Mouse (Mus musculus): ENCODE measurements around the gene Nckap5l. TPM values are rescaled to one million over a fixed set of nuclear protein-coding genes. Genes with fewer than 3 reads are reported as not detected.
"Not testable (repeated sequence)": the region's sequence is repeated elsewhere in the genome, so short reads cannot be mapped to it uniquely, and the experiment has no call there.

Gene Nckap5l
- polyA plus RNA-seq, 2 experiments = 14.1 to 24.4 TPM

DNA sequence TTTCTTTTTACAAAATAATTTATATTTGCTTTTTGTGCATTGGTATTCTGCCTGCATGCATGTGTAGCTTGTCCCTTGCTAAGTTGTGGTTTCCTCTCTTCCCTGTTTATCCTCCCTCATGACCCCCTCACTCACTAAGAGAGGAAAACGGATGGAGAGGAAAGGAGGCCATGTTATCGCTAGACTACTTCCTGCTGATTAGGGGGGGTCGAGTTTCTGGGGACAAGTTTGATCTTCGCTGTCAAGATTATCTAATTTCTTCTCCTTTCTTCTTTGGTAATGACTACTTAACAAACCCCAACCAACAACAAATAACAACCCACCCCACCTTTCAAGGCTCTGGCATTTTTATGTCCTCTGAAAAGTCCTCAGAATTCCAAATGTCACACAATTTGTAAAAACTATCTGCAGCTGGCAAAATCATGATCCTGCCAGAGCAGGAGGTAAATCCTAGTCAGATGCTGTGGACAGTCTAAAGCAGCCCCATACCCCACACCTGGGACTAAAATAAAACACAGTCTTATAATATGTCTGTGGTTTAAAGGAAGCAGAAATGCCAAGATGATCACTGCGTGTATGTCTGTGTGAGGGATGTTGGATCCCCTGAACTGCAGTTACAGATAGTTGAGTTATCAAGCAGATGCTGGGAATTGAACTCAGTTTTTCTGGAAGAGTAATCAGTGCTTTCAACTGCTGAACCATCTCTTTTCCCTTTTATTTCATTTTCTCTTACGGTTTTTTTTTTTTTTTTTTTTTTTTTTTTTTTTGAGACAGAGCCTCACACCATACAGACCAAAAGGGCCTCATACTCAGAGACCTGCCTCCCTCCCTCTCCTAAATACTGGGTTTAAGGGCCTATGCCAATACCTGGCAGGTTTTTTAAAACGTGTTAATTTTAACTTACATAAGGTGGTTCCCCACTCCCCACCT is 66.8 kb downstream of the Nckap5l start:
- no peak for DNase-seq (ENCODE audit: low spot score)
- Histone ChIP-seq H3K9me3 (ENCODE audit: control insufficient read depth, low read length) (no peaks in the 10 kb centered on the region), H3K4me2 (replicated peaks; ENCODE audit: low read depth, low read length, severe bottlenecking) (no peak overlapping the region), H3K4me3 (replicated peaks; ENCODE audit: low read length) (no peak overlapping the region), H3K36me3 (ENCODE audit: control insufficient read depth, insufficient read depth, low read length) (no peaks in the 10 kb centered on the region), H3K9ac (ENCODE audit: low read depth, low read length, severe bottlenecking) (no peak overlapping the region), H3K27me3 (ENCODE audit: control insufficient read depth, insufficient read depth, low read length) (no peaks in the 10 kb centered on the region), H3K27ac (replicated peaks; ENCODE audit: low read depth, low read length) (no peak overlapping the region), H3K4me1 (ENCODE audit: control insufficient read depth, insufficient read depth, low read length) (peaks cover 22% of the 10 kb centered on the region)
- WGBS = 66% methylated on average over 7 of the region's 7 CpGs
- ATAC-seq (ENCODE audit: low FRiP score, low read depth) = no peak
- no peak for TF ChIP-seq POLR2A (IDR thresholded peaks at IDR 0.05; ENCODE audit: borderline replicate concordance, extremely low read depth, insufficient read depth, insufficient read length)

GRCm38 (mm10) chr15:99387976-99388375 is 69.6 kb downstream of the Nckap5l start:
- peaks cover 12% of the 10 kb centered on the region for H3K4me1 ChIP-seq (ENCODE audit: control insufficient read depth, insufficient read depth, low read length)
- H3K9ac ChIP-seq (ENCODE audit: low read depth, low read length, severe bottlenecking) = no peak overlapping the region
- no peaks in the 10 kb centered on the region for H3K9me3 ChIP-seq (ENCODE audit: control insufficient read depth, low read length)
- ATAC-seq (ENCODE audit: low FRiP score, low read depth) = no peak
- TF ChIP-seq POLR2A (IDR thresholded peaks at IDR 0.05; ENCODE audit: borderline replicate concordance, extremely low read depth, insufficient read depth, insufficient read length) = no peak
- 73% methylated on average over 4 of the region's 4 CpGs for WGBS
- no peaks in the 10 kb centered on the region for H3K27me3 ChIP-seq (ENCODE audit: control insufficient read depth, insufficient read depth, low read length)
- no peak overlapping the region for H3K27ac ChIP-seq (replicated peaks; ENCODE audit: low read depth, low read length)
- no peaks in the 10 kb centered on the region for H3K36me3 ChIP-seq (ENCODE audit: control insufficient read depth, insufficient read depth, low read length)
- DNase-seq (ENCODE audit: low spot score) = no peak
- no peak overlapping the region for H3K4me3 ChIP-seq (replicated peaks; ENCODE audit: low read length)
- H3K4me2 ChIP-seq (replicated peaks; ENCODE audit: low read depth, low read length, severe bottlenecking) = no peak overlapping the region

- no peak for TF ChIP-seq POLR2A (IDR thresholded peaks at IDR 0.05; ENCODE audit: borderline replicate concordance, extremely low read depth, insufficient read depth, insufficient read length)
These were observed 70.8 kb downstream of the Nckap5l start for GRCm38 (mm10) chr15:99386796-99387195.

DNA sequence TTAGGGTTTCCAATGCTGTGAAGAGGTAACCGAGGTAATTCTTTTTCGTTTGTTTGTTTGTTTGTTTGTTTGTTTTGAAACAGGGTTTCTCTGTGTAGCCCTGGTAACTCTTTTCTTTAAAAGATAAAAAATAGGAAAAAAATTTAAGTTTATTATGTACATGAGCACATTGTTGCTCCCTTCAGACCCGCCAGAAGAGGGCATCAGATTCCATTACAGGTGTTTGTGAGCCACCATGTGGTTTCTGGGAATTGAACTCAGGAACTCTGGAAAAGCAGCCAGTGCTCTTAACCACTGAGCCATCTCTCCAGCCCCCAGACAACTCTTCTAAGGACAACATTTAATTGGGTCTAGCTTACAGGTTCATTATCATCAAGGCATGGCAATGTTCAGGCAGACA is 71.4 kb downstream of the Nckap5l start:
- not testable (repeated sequence) for H3K27ac ChIP-seq (replicated peaks; ENCODE audit: low read depth, low read length); H3K36me3 ChIP-seq (ENCODE audit: control insufficient read depth, insufficient read depth, low read length); H3K4me1 ChIP-seq (ENCODE audit: control insufficient read depth, insufficient read depth, low read length); ATAC-seq (ENCODE audit: low FRiP score, low read depth); H3K9me3 ChIP-seq (ENCODE audit: control insufficient read depth, low read length); H3K4me3 ChIP-seq (replicated peaks; ENCODE audit: low read length); H3K27me3 ChIP-seq (ENCODE audit: control insufficient read depth, insufficient read depth, low read length); H3K9ac ChIP-seq (ENCODE audit: low read depth, low read length, severe bottlenecking); H3K4me2 ChIP-seq (replicated peaks; ENCODE audit: low read depth, low read length, severe bottlenecking); DNase-seq (ENCODE audit: low spot score)
- WGBS = 72% methylated on average over 3 of the region's 3 CpGs

More at GRCm38 (mm10) chr15:99386796-99387195, 70.8 kb downstream of the Nckap5l start:
- H3K4me1 ChIP-seq (ENCODE audit: control insufficient read depth, insufficient read depth, low read length) = peaks cover 8% of the 10 kb centered on the region
- H3K9me3 ChIP-seq (ENCODE audit: control insufficient read depth, low read length) = no peaks in the 10 kb centered on the region
- 78% methylated on average over 3 of the region's 3 CpGs for WGBS
- H3K36me3 ChIP-seq (ENCODE audit: control insufficient read depth, insufficient read depth, low read length) = no peaks in the 10 kb centered on the region
- DNase-seq (ENCODE audit: low spot score) = no peak
- H3K27ac ChIP-seq (replicated peaks; ENCODE audit: low read depth, low read length) = no peak overlapping the region
- no peak overlapping the region for H3K4me2 ChIP-seq (replicated peaks; ENCODE audit: low read depth, low read length, severe bottlenecking)
- H3K4me3 ChIP-seq (replicated peaks; ENCODE audit: low read length) = no peak overlapping the region
- ATAC-seq (ENCODE audit: low FRiP score, low read depth) = no peak
- H3K9ac ChIP-seq (ENCODE audit: low read depth, low read length, severe bottlenecking) = no peak overlapping the region
- H3K27me3 ChIP-seq (ENCODE audit: control insufficient read depth, insufficient read depth, low read length) = no peaks in the 10 kb centered on the region

DNA sequence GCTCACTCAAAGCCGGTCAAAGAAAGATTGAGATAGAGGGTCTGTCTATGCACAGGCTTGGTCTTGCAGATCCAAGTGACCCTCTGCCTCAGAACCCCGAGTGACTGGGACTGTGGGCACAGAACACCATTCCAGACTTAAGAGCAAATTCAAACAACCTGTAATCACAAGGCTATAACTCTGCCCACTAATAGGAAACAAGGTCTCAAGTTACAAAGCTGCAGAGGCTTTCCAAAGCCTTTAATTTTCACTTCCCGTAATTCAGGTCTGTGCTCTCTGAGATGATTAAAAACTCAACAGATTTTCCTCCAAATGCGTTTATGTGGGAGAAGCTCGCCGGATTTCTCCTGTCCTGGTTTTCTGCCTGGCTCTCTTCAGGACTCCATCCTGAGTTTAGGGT is 73.5 kb downstream of the Nckap5l start:
- 14% methylated on average over 6 of the region's 6 CpGs for WGBS
- H3K9me3 ChIP-seq (ENCODE audit: control insufficient read depth, low read length) = no peaks in the 10 kb centered on the region
- H3K9ac ChIP-seq (ENCODE audit: low read depth, low read length, severe bottlenecking) = no peak overlapping the region
- no peaks in the 10 kb centered on the region for H3K36me3 ChIP-seq (ENCODE audit: control insufficient read depth, insufficient read depth, low read length)
- no peaks in the 10 kb centered on the region for H3K27me3 ChIP-seq (ENCODE audit: control insufficient read depth, insufficient read depth, low read length)
- no peak overlapping the region for H3K4me3 ChIP-seq (replicated peaks; ENCODE audit: low read length)
- ATAC-seq (ENCODE audit: low FRiP score, low read depth) (no peak), DNase-seq (ENCODE audit: low spot score) (no peak)
- H3K27ac ChIP-seq (replicated peaks; ENCODE audit: low read depth, low read length) = 0 out of 2 replicates have a peak overlapping the region, but pooled peaks have one; percentile 19
- no peak for TF ChIP-seq POLR2A (IDR thresholded peaks at IDR 0.05; ENCODE audit: borderline replicate concordance, extremely low read depth, insufficient read depth, insufficient read length)
- peaks cover 8% of the 10 kb centered on the region for H3K4me1 ChIP-seq (ENCODE audit: control insufficient read depth, insufficient read depth, low read length)
- no peak overlapping the region for H3K4me2 ChIP-seq (replicated peaks; ENCODE audit: low read depth, low read length, severe bottlenecking)
